Mouse (Mus musculus) myocyte (in vitro differentiated cells): ENCODE measurements around the gene Terf2ip. TPM values are rescaled to one million over a fixed set of nuclear protein-coding genes. Genes with fewer than 3 reads are reported as not detected.

Experiments used
- H3K27me3 ChIP-seq: one replicate; pipeline ENCODE4 v1.6.1; 2011; ENCODE audit not compliant: control insufficient read depth, insufficient read depth, insufficient read length
- H3K36me3 ChIP-seq: one replicate; pipeline ENCODE4 v1.6.1; 2011; ENCODE audit not compliant: control insufficient read depth, insufficient read depth
- H3K4me2 ChIP-seq: one replicate; pipeline ENCODE4 v1.6.1; 2011; ENCODE audit warnings: low read depth, control low read depth
- H3K4me3 ChIP-seq: one replicate; pipeline ENCODE4 v1.5.1; 2011; ENCODE audit warnings: mild to moderate bottlenecking, control low read depth, moderate library complexity
- H3K79me2 ChIP-seq: one replicate; pipeline ENCODE4 v1.6.1; 2011; ENCODE audit not compliant: control insufficient read depth, insufficient read depth
- H3ac ChIP-seq: one replicate; pipeline ENCODE4 v1.6.1; 2011; ENCODE audit not compliant: control insufficient read depth, insufficient read length
- CEBPB ChIP-seq: IDR thresholded peaks from 2 replicates; pipeline ENCODE4 v1.6.1; 2011; ENCODE audit warnings: mild to moderate bottlenecking, moderate library complexity; ENCODE audit not compliant: poor library complexity, insufficient read depth, severe bottlenecking
- E2F4 ChIP-seq: IDR thresholded peaks from one replicate; pipeline ENCODE4 v1.6.1; 2011; ENCODE audit warnings: mild to moderate bottlenecking, control low read depth, moderate library complexity; ENCODE audit not compliant: insufficient read depth
- MAX ChIP-seq: IDR thresholded peaks from one replicate; pipeline ENCODE4 v1.6.1; 2011; ENCODE audit warnings: low read depth, mild to moderate bottlenecking, control low read depth
- MYOD1 ChIP-seq, 3 experiments: IDR thresholded peaks; one replicate each; pipeline ENCODE4 v1.6.1; 2011; ENCODE audit warnings: control low read depth in 2 of 3, low read depth in 2 of 3, mild to moderate bottlenecking in 2 of 3, moderate library complexity in 1 of 3; ENCODE audit not compliant: insufficient read length in 2 of 3, control insufficient read depth in 1 of 3
- MYOG ChIP-seq, 3 experiments: IDR thresholded peaks; one replicate each; pipeline ENCODE4 v1.6.1; 2011; ENCODE audit warnings: control low read depth in 2 of 3, low read depth in 2 of 3, mild to moderate bottlenecking in 2 of 3; ENCODE audit not compliant: insufficient read length in 2 of 3, control insufficient read depth in 1 of 3, insufficient read depth in 1 of 3
- POLR2A ChIP-seq: IDR thresholded peaks from one replicate; pipeline ENCODE4 v1.6.1; 2011; ENCODE audit warnings: low read depth, mild to moderate bottlenecking, control low read depth, moderate library complexity; ENCODE audit not compliant: insufficient read length
- POLR2AphosphoS2 ChIP-seq: IDR thresholded peaks from one replicate; pipeline ENCODE4 v1.6.1; 2011; ENCODE audit warnings: low read depth, control low read depth; ENCODE audit not compliant: insufficient read length
- REST ChIP-seq: IDR thresholded peaks from one replicate; pipeline ENCODE4 v1.6.1; 2011; ENCODE audit warnings: mild to moderate bottlenecking, control low read depth, moderate library complexity; ENCODE audit not compliant: insufficient read depth, insufficient read length
- SRF ChIP-seq: IDR thresholded peaks from one replicate; pipeline ENCODE4 v1.6.1; 2011; ENCODE audit warnings: low read depth; ENCODE audit not compliant: control insufficient read depth, insufficient read length
- TCF12 ChIP-seq: IDR thresholded peaks from one replicate; pipeline ENCODE4 v1.6.1; 2011; ENCODE audit warnings: mild to moderate bottlenecking, control low read depth; ENCODE audit not compliant: poor library complexity, insufficient read depth, severe bottlenecking
- TCF3 ChIP-seq: IDR thresholded peaks from one replicate; pipeline ENCODE4 v1.6.1; 2011; ENCODE audit warnings: low read depth, control low read depth; ENCODE audit not compliant: insufficient read length
- USF1 ChIP-seq: IDR thresholded peaks from one replicate; pipeline ENCODE4 v1.6.1; 2011; ENCODE audit warnings: low read depth, mild to moderate bottlenecking, control low read depth, moderate library complexity
- polyA plus RNA-seq: library from polyadenylated mRNA; unstranded; fragments of >200 nt; fragmentation: generic; extraction: Trizol; gene quantifications from one replicate; pipeline ENCODE4 v1.2.1, GENCODE M21; 2012; ENCODE audit warnings: missing spikeins

Gene Terf2ip
- polyA plus RNA-seq, 1 experiment, result 6.8 TPM

GRCm38 (mm10) chr8:112030663-112031062 is 19.5 kb downstream of the Terf2ip start:
- Histone ChIP-seq H3K27me3 (no peaks in the 10 kb centered on the region), H3K79me2 (no peaks in the 10 kb centered on the region), H3K36me3 (no peaks in the 10 kb centered on the region), H3K4me3 (no peak overlapping the region), H3K4me2 (no peak overlapping the region), H3ac (no peak overlapping the region)
- no peak for TF ChIP-seq SRF
- TF ChIP-seq E2F4, result no peak
- TF ChIP-seq MAX, result no peak
- TF ChIP-seq TCF12, result no peak
- no peak for TF ChIP-seq MYOG (IDR thresholded peaks at IDR 0.05; ENCODE audit: control insufficient read depth in 1 of 3, insufficient read depth in 1 of 3, insufficient read length in 2 of 3, low read depth in 2 of 3)
- no peak for TF ChIP-seq REST

GRCm38 (mm10) chr8:112033071-112033470 is 21.9 kb downstream of the Terf2ip start:
- Histone ChIP-seq H3ac (no peak overlapping the region), H3K4me3 (no peak overlapping the region), H3K36me3 (no peaks in the 10 kb centered on the region), H3K79me2 (no peaks in the 10 kb centered on the region), H3K4me2 (no peak overlapping the region), H3K27me3 (no peaks in the 10 kb centered on the region)
- TF ChIP-seq TCF12, result no peak
- no peak for TF ChIP-seq POLR2AphosphoS2
- TF ChIP-seq MYOD1 (IDR thresholded peaks at IDR 0.05; ENCODE audit: control insufficient read depth in 1 of 3, insufficient read length in 2 of 3, low read depth in 2 of 3), result no peak
- TF ChIP-seq CEBPB, result no peak
- TF ChIP-seq TCF3, result no peak
- no peak for TF ChIP-seq SRF
- no peak for TF ChIP-seq MAX
- TF ChIP-seq MYOG (IDR thresholded peaks at IDR 0.05; ENCODE audit: control insufficient read depth in 1 of 3, insufficient read depth in 1 of 3, insufficient read length in 2 of 3, low read depth in 2 of 3), result no peak
- TF ChIP-seq POLR2A, result no peak
- no peak for TF ChIP-seq REST
- TF ChIP-seq USF1, result no peak

- peaks cover 6% of the 10 kb centered on the region for H3K27me3 ChIP-seq
- H3K79me2 ChIP-seq, result no peaks in the 10 kb centered on the region
- no peak for TF ChIP-seq E2F4
- TF ChIP-seq MYOD1 (IDR thresholded peaks at IDR 0.05; ENCODE audit: control insufficient read depth in 1 of 3, insufficient read length in 2 of 3, low read depth in 2 of 3), result no peak
- TF ChIP-seq USF1, result no peak
- TF ChIP-seq TCF3, result no peak
- TF ChIP-seq MAX, result no peak
- TF ChIP-seq MYOG (IDR thresholded peaks at IDR 0.05; ENCODE audit: control insufficient read depth in 1 of 3, insufficient read depth in 1 of 3, insufficient read length in 2 of 3, low read depth in 2 of 3), result no peak
- TF ChIP-seq SRF, result no peak
- no peak for TF ChIP-seq POLR2AphosphoS2
- TF ChIP-seq TCF12, result no peak
- no peak for TF ChIP-seq REST
- H3K4me3 ChIP-seq, result no peak overlapping the region
- no peak overlapping the region for H3ac ChIP-seq
- H3K4me2 ChIP-seq, result no peak overlapping the region
- H3K36me3 ChIP-seq, result no peaks in the 10 kb centered on the region
Observed at GRCm38 (mm10) chr8:112034603-112035002, 23.4 kb downstream of the Terf2ip start.

DNA sequence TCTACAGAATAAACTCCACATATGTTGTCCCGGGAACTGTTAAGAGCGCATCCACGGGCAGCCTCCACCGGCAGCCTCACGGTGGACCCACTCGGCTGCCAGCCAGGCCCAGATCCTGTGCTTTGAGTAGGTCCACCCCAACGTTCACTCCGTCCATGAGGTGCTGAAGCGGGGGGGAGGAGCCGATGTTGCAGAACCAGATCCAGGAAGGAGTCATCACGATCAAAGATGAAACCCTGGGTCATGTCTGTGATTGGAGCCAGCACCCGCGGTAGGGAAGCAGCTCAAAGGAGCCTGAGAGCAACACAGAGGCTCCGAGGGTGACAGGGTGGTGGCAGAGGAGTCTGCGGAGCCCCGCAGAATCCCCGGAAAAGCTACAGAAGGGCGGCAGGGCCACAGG is 26.3 kb downstream of the Terf2ip start:
- no peaks in the 10 kb centered on the region for H3K79me2 ChIP-seq
- H3K27me3 ChIP-seq, result peaks cover 21% of the 10 kb centered on the region
- H3ac ChIP-seq, result no peak overlapping the region
- H3K4me3 ChIP-seq, result no peak overlapping the region
- TF ChIP-seq TCF12 (no peak), MYOG (IDR thresholded peaks at IDR 0.05; ENCODE audit: control insufficient read depth in 1 of 3, insufficient read depth in 1 of 3, insufficient read length in 2 of 3, low read depth in 2 of 3) (no peak), POLR2A (no peak), TCF3 (no peak), SRF (no peak), MAX (no peak), E2F4 (no peak), REST (no peak), USF1 (no peak), POLR2AphosphoS2 (no peak), MYOD1 (IDR thresholded peaks at IDR 0.05; ENCODE audit: control insufficient read depth in 1 of 3, insufficient read length in 2 of 3, low read depth in 2 of 3) (no peak)
- no peak overlapping the region for H3K4me2 ChIP-seq
- H3K36me3 ChIP-seq, result no peaks in the 10 kb centered on the region

DNA sequence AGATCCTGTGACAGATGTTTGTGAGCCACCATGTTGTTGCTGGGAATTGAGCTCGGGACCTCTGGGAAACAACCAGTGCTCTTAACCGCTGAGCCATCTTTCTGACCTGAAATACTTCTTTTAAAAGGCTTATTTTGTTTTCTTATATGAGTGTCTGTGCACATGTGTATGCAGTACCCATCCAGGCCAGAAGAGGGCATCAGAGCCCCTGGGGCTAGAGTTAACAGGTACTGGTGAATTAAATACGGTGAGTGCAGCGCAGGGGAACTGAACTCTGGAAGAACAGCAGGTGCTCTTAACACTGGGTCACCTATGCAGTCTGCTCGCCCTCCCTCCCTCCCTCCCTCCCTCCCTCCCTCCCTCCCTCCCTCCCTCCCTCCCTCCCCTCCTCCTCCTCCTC is 34.0 kb downstream of the Terf2ip start:
- H3K36me3 ChIP-seq, result no peaks in the 10 kb centered on the region
- no peak overlapping the region for H3ac ChIP-seq
- peaks cover 15% of the 10 kb centered on the region for H3K27me3 ChIP-seq
- H3K4me3 ChIP-seq, result no peak overlapping the region
- no peaks in the 10 kb centered on the region for H3K79me2 ChIP-seq
- H3K4me2 ChIP-seq, result no peak overlapping the region
- TF ChIP-seq REST (no peak), MAX (no peak), POLR2AphosphoS2 (no peak), MYOG (IDR thresholded peaks at IDR 0.05; ENCODE audit: control insufficient read depth in 1 of 3, insufficient read depth in 1 of 3, insufficient read length in 2 of 3, low read depth in 2 of 3) (no peak), POLR2A (no peak), TCF12 (no peak), MYOD1 (IDR thresholded peaks at IDR 0.05; ENCODE audit: control insufficient read depth in 1 of 3, insufficient read length in 2 of 3, low read depth in 2 of 3) (no peak)
